Mouse (Mus musculus) bone marrow, adult 2 months (tissue): ENCODE measurements around the gene Ajap1. TPM values are rescaled to one million over a fixed set of nuclear protein-coding genes. Genes with fewer than 3 reads are reported as not detected.

Experiments
- H3K27ac ChIP-seq: fragments of 200-500 bp; 2 replicates; pipeline ENCODE4 v1.5.1; 2012; ENCODE audit warnings: low read depth, mild to moderate bottlenecking, control low read depth, inconsistent platforms, low read length; ENCODE audit not compliant: control insufficient read depth, poor library complexity, insufficient read depth
- H3K4me1 ChIP-seq: fragments of 200-500 bp; 2 replicates; pipeline ENCODE4 v1.6.1; 2011; ENCODE audit warnings: low read length; ENCODE audit not compliant: control insufficient read depth, insufficient read depth
- H3K4me3 ChIP-seq: fragments of 200-500 bp; replicated peaks from 2 replicates; pipeline ENCODE3; 2011; ENCODE audit warnings: mild to moderate bottlenecking, low read depth, low read length, control low read depth; ENCODE audit not compliant: control insufficient read depth
- CTCF ChIP-seq: fragments of 200-500 bp; IDR thresholded peaks from 2 replicates; pipeline ENCODE4 v1.5.1; 2011; ENCODE audit warnings: low read length, control low read depth; ENCODE audit not compliant: control insufficient read depth, insufficient read depth
- POLR2A ChIP-seq: fragments of 200-500 bp; IDR thresholded peaks from 2 replicates; pipeline ENCODE4 v1.6.1; 2011; ENCODE audit warnings: low read depth, mild to moderate bottlenecking, control low read depth, low read length, borderline replicate concordance; ENCODE audit not compliant: control insufficient read depth
- WGBS: fragments of 180-500 bp; shearing (Covaris S2); methylation state at CpG from one replicate; pipeline ENCODE4 v1.1.7; 2018; 5-methylcytosine and 5-hydroxymethylcytosine counted together
- polyA plus RNA-seq: library from polyadenylated mRNA; stranded (reverse); fragments of >200 nt; gene quantifications from 2 replicates; pipeline ENCODE4 v1.2.4, GENCODE M21; 2011; ENCODE audit warnings: low replicate concordance; ENCODE audit not compliant: missing spikeins, insufficient read depth, insufficient read length

Ajap1 gene
- polyA plus RNA-seq, 1 experiment: not detected

DNA sequence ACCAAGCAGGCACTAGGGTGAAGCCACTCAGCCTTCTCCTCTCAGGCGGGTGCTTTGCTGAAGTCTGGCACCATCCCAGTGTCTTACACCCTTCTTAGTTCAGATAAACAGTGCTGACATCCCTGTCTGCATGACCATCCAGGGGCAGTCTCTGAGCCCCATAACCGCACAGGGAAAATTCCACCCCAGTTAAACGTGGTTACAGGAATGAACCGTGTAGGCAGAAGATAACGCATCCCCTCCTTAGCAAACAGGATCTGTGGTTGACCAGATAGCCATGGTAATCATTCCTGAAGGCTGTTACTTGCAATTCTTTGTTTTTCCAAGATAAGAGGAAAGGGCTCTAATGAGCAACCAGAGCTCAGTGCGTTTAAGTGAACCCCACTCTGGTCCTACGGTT, 19.3 kb upstream of the Ajap1 start:
- no peaks in the 10 kb centered on the region for H3K4me1 ChIP-seq
- no peak overlapping the region for H3K27ac ChIP-seq
- no peak for TF ChIP-seq CTCF
- no peak for TF ChIP-seq POLR2A
- 55% methylated on average over 7 of the region's 7 CpGs for WGBS
- H3K4me3 ChIP-seq: no peak overlapping the region

DNA sequence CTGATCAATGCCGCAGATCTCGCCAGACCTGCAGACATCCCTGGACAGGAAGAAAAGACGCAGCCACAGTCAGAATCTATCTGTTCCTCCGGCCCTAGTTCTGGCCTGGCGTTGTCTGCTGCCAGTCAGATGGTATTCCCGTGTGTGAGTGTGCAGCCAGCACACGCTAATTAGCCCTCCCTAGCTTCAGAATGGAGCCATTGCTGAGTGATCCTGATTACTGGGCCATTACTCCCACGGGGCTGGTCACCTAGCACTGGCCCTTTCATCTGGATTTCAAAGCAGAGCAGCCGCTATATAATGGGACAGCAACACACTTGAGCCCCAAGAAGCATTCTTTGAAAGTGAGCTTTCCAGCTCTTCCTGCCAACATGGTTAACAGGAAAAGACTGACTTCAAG, 9.8 kb upstream of the Ajap1 start:
- H3K27ac ChIP-seq: no peak overlapping the region
- H3K4me3 ChIP-seq: no peak overlapping the region
- H3K4me1 ChIP-seq: no peaks in the 10 kb centered on the region
- TF ChIP-seq POLR2A: no peak
- no peak for TF ChIP-seq CTCF
- 34% methylated on average over 9 of the region's 9 CpGs for WGBS

DNA sequence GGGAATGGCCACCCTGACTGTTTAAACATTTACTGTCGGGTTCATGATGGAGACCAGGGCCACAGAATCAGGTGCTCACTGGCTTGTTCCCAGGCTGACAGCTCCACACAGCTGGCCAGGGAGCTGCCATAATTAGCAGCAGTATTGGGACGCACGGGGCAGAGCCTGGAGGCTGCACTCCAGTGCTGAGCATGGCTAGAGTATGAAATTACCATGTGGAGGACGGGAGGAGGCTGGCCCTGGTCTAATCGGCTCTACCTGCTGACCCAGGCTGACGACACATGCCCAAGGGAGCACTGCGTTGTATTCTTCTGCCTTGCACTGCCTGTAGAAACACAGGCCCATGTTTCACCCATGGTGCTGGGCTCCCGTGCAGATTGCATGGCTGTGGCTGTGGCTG, 6.5 kb upstream of the Ajap1 start:
- WGBS: 75% methylated on average over 8 of the region's 8 CpGs
- TF ChIP-seq POLR2A (no peak), CTCF (no peak)
- Histone ChIP-seq H3K4me1 (no peaks in the 10 kb centered on the region), H3K27ac (no peak overlapping the region), H3K4me3 (no peak overlapping the region)

DNA sequence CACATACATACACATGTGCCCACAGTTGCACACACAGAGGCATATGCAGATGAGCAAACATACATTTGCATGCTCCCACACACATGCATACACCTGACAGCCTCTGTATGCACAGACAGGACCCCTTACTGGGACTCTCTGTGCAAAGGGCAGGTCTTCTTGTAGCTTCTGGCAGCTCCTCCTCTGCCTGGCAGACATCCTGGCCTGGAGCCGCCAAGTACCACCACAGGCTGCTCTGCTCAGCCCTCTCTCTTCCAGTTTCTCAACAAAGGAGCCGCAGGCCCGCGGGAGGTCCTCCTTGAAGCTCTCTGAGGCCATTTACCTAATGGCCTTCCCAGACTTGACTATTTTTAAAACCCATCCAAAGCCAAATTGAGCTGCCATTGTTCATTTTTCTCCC, 3.3 kb upstream of the Ajap1 start:
- TF ChIP-seq POLR2A: no peak
- no peak for TF ChIP-seq CTCF
- Histone ChIP-seq H3K4me1 (no peaks in the 10 kb centered on the region), H3K27ac (no peak overlapping the region), H3K4me3 (no peak overlapping the region)
- 65% methylated on average over 4 of the region's 4 CpGs for whole genome bisulfite sequencing

DNA sequence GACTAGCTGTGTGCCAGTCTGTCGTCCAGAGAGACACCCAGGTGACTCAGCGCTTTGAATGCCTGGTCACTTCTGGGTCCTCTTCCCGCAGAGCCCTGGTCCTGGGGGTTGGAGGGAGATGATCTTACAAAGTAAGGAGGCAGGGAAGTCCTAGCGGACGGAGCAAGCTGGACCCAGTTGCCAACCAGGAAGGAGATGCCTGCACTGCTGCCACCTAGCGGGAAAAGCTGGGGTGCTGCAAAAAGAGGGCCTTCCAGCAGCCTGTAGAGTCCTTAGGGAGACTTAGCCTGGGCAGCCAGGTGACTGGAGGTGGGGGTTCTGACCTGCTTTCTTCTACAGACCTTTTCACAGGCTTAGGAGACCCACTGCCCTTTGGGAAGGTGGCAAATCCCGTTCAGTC, 1.8 kb upstream of the Ajap1 start:
- Histone ChIP-seq H3K4me3 (no peak overlapping the region), H3K4me1 (no peaks in the 10 kb centered on the region), H3K27ac (no peak overlapping the region)
- TF ChIP-seq POLR2A (no peak), CTCF (no peak)
- WGBS: 8% methylated on average over 7 of the region's 7 CpGs

DNA sequence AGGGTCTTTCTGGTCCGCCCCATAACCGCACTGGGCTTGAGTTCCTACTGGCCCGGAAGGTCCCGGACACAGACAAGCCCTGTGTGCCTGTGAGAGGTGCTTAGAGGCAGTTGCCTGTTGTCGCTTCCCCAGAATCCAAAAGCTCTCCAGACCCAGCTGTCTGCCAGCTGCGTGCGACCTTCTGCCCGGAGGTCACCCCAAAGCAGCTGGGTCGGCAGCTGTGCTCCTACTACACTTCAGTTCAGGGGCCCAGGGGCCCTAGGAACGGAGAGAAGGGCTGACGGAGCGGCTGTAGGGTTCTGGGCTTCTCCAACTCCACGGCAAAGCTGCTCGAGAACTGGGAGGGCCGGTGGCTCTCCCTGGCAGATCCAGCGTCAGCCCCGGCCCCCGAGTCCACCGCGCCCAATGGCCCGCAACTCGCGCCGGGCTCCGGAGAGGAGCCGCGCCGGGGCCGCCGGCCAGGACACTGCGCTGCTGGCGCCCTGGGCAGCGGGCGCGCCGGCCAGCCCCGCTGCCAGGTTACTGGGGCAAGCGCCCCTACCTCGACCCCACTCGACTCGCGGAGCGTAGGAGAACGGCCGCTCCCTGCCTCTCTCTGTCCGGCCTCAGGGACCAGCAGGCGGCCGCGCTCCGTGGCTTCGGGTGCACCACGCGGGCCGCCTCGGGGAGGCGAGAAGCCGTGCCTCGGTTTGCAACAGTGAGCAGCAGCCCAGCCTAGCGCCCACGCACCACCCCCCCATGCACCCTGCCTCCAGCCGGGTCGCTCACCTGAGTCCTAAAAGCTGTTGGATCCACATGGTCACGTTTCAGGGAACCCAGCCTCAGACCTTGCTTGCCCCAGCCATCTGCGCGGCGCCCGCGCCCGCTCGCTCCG, 1.0 kb downstream of the Ajap1 start:
- Histone ChIP-seq H3K4me1 (no peaks in the 10 kb centered on the region), H3K27ac (no peak overlapping the region), H3K4me3 (no peak overlapping the region)
- TF ChIP-seq CTCF: no peak
- TF ChIP-seq POLR2A: no peak
- WGBS: 9% methylated on average over 71 of the region's 71 CpGs

DNA sequence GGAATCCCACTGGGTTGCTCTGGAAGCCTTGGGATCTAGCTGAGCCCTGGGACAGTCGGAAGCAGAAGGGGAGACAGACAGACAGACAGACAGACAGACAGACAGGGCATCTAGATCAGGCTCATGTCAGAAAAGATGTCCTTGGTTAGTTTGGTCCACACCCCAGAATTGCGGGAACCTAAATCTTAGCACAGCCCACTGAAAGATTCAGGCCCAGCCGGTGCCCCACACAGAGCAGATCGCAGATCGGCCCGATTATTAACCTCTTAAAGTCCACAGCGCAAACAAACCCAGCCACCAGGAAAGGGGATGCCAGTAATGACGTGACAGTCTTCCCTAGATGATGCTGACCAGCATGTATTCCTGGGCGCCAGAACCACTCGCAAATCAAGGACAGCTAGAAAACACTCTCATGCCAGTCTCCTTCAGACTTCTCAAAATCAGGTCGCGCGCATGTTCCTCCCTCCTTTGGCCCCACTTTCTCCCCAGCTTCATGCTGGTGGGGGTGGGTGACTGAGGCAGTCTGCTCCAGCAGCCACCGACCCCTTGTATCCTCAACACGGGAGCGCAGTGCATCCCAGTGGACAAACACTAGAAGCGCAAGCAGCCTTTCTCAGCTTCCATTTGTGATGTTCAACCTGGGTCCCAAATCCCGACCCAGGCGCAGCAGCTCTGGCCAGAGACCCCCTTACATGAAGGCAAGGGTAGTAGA, 1.9 kb downstream of the Ajap1 start:
- H3K4me3 ChIP-seq: no peak overlapping the region

DNA sequence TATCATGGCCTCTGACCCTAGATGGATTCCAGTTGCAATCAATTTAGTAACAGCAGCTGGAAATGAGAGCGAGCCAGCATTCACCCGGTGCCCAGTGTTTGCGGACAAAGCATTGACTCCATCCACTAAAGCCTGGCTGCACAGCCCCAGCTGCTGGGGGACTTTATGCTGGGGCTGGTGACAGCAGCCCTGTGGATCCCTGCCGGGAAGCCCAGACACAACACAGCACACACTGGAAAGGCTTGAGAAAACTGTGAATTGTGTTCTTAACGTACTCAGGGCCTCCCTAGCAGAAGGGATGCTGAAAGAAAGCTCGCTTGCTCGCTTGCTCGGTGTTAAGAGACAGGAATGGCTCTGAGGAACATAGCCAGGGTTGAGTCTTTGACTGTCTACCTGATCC, 3.5 kb downstream of the Ajap1 start:
- WGBS: 33% methylated on average over 8 of the region's 8 CpGs
- no peaks in the 10 kb centered on the region for H3K4me1 ChIP-seq
- no peak overlapping the region for H3K4me3 ChIP-seq
- no peak for TF ChIP-seq CTCF
- TF ChIP-seq POLR2A: no peak
- H3K27ac ChIP-seq: no peak overlapping the region

More for the DNA sequence above, 1.9 kb downstream of the Ajap1 start:
- TF ChIP-seq POLR2A (no peak), CTCF (no peak)
- no peak overlapping the region for H3K27ac ChIP-seq
- no peaks in the 10 kb centered on the region for H3K4me1 ChIP-seq
- 8% methylated on average over 19 of the region's 19 CpGs for WGBS
